Mouse (Mus musculus): ENCODE results near the gene Casp3. TPM values are rescaled to one million over a fixed set of nuclear protein-coding genes. Genes with fewer than 3 reads are reported as not detected.
A peak's percentile ranks its signal among the peaks of the same experiment; 100 is the strongest.
"Not testable (repeated sequence)": the region's sequence is repeated elsewhere in the genome, so short reads cannot be mapped to it uniquely, and the experiment has no call there.

Casp3 gene
- polyA plus RNA-seq (2016; fragmentation: Nextera tagmentation; extraction: Ambion mirVana) = 168 and 188 TPM in 2 replicates

GRCm38 (mm10) chr8:46616879-46617689 is at the start of gene Casp3, which contains the start of gene Primpol:
Casp3 (plus strand) TSS chr8:46617291.
Primpol (minus strand) TSS chr8:46617212.
- 0% methylated on average over 51 of the region's 54 CpGs for WGBS
- Histone ChIP-seq H3K27ac (peak within 1 kb of the TSS; percentile 92), H3K4me1 (peaks cover 16% of the 10 kb centered on the region), H3K9ac (peak within 1 kb of the TSS; percentile 91), H3K27me3 (no peaks in the 10 kb centered on the region), H3K36me3 (no peaks in the 10 kb centered on the region), H3K9me3 (replicated peaks) (no peaks in the 10 kb centered on the region), H3K4me3 (peak within 1 kb of the TSS; percentile 75), H3K4me2 (replicated peaks) (peak within 1 kb of the TSS; percentile 80)
- peak; percentile 98 for ATAC-seq (ENCODE audit: low FRiP score)

- Histone ChIP-seq H3K4me1 (no peaks in the 10 kb centered on the region), H3K4me2 (replicated peaks) (no peak overlapping the region), H3K9me3 (replicated peaks) (no peaks in the 10 kb centered on the region), H3K9ac (no peak overlapping the region), H3K36me3 (peaks cover 18% of the 10 kb centered on the region), H3K4me3 (no peak overlapping the region), H3K27me3 (no peaks in the 10 kb centered on the region), H3K27ac (no peak overlapping the region)
- 91% methylated on average over 8 of the region's 8 CpGs for WGBS
- ATAC-seq (ENCODE audit: low FRiP score) = no peak
Observed at GRCm38 (mm10) chr8:46567946-46568345, 49.1 kb upstream of the Casp3 start.

GRCm38 (mm10) chr8:46568942-46569341 is 48.1 kb upstream of the Casp3 start:
- Histone ChIP-seq H3K27me3 (no peaks in the 10 kb centered on the region), H3K4me2 (replicated peaks) (no peak overlapping the region), H3K4me1 (no peaks in the 10 kb centered on the region), H3K9ac (no peak overlapping the region), H3K4me3 (no peak overlapping the region), H3K9me3 (replicated peaks) (no peaks in the 10 kb centered on the region), H3K27ac (no peak overlapping the region), H3K36me3 (peaks cover 20% of the 10 kb centered on the region)
- no peak for ATAC-seq (ENCODE audit: low FRiP score)
- WGBS = 82% methylated on average over 2 of the region's 2 CpGs

- no peaks in the 10 kb centered on the region for H3K4me1 ChIP-seq
- no peak overlapping the region for H3K4me3 ChIP-seq
- H3K9ac ChIP-seq = no peak overlapping the region
- H3K4me2 ChIP-seq (replicated peaks) = no peak overlapping the region
- H3K27me3 ChIP-seq = no peaks in the 10 kb centered on the region
- no peak for ATAC-seq (ENCODE audit: low FRiP score)
- peaks cover 27% of the 10 kb centered on the region for H3K36me3 ChIP-seq
- H3K9me3 ChIP-seq (replicated peaks) = no peaks in the 10 kb centered on the region
- 93% methylated on average over 19 of the region's 19 CpGs for WGBS
- no peak overlapping the region for H3K27ac ChIP-seq
Observed at GRCm38 (mm10) chr8:46569659-46570441, 47.2 kb upstream of the Casp3 start.

GRCm38 (mm10) chr8:46570673-46571072 is 46.4 kb upstream of the Casp3 start:
- H3K9ac ChIP-seq = no peak overlapping the region
- no peaks in the 10 kb centered on the region for H3K9me3 ChIP-seq (replicated peaks)
- no peak overlapping the region for H3K4me3 ChIP-seq
- 93% methylated on average over 10 of the region's 14 CpGs for WGBS
- no peaks in the 10 kb centered on the region for H3K4me1 ChIP-seq
- H3K4me2 ChIP-seq (replicated peaks) = no peak overlapping the region
- no peaks in the 10 kb centered on the region for H3K27me3 ChIP-seq
- no peak overlapping the region for H3K27ac ChIP-seq
- no peak for ATAC-seq (ENCODE audit: low FRiP score)
- peaks cover 22% of the 10 kb centered on the region for H3K36me3 ChIP-seq

- 87% methylated on average over 2 of the region's 2 CpGs for WGBS
- Histone ChIP-seq H3K4me1 (no peaks in the 10 kb centered on the region), H3K4me2 (replicated peaks) (no peak overlapping the region), H3K9ac (no peak overlapping the region), H3K9me3 (replicated peaks) (no peaks in the 10 kb centered on the region), H3K4me3 (no peak overlapping the region), H3K27ac (no peak overlapping the region), H3K36me3 (peaks cover 41% of the 10 kb centered on the region), H3K27me3 (no peaks in the 10 kb centered on the region)
- ATAC-seq (ENCODE audit: low FRiP score) = no peak
Observed at GRCm38 (mm10) chr8:46573446-46573845, 43.6 kb upstream of the Casp3 start.

- no peak overlapping the region for H3K4me3 ChIP-seq
- H3K36me3 ChIP-seq = peaks cover 46% of the 10 kb centered on the region
- WGBS = 89% methylated on average over 2 of the region's 2 CpGs
- no peaks in the 10 kb centered on the region for H3K27me3 ChIP-seq
- H3K4me1 ChIP-seq = no peaks in the 10 kb centered on the region
- H3K4me2 ChIP-seq (replicated peaks) = no peak overlapping the region
- no peak overlapping the region for H3K27ac ChIP-seq
- H3K9ac ChIP-seq = no peak overlapping the region
- no peaks in the 10 kb centered on the region for H3K9me3 ChIP-seq (replicated peaks)
- no peak for ATAC-seq (ENCODE audit: low FRiP score)
Observed at GRCm38 (mm10) chr8:46573964-46574363, 43.1 kb upstream of the Casp3 start.

- Histone ChIP-seq H3K27ac (no peak overlapping the region), H3K27me3 (no peaks in the 10 kb centered on the region), H3K4me3 (no peak overlapping the region), H3K9me3 (replicated peaks) (no peaks in the 10 kb centered on the region), H3K36me3 (peaks cover 44% of the 10 kb centered on the region), H3K4me2 (replicated peaks) (no peak overlapping the region), H3K4me1 (no peaks in the 10 kb centered on the region), H3K9ac (no peak overlapping the region)
- no peak for ATAC-seq (ENCODE audit: low FRiP score)
- 95% methylated on average over 9 of the region's 9 CpGs for WGBS
Observed at GRCm38 (mm10) chr8:46578794-46579193, 38.3 kb upstream of the Casp3 start.

GRCm38 (mm10) chr8:46584328-46584727 is 32.8 kb upstream of the Casp3 start:
- not testable (repeated sequence) for H3K36me3 ChIP-seq; H3K9me3 ChIP-seq (replicated peaks); H3K9ac ChIP-seq; H3K4me1 ChIP-seq; ATAC-seq (ENCODE audit: low FRiP score); H3K27me3 ChIP-seq; H3K4me3 ChIP-seq; H3K4me2 ChIP-seq (replicated peaks); H3K27ac ChIP-seq
- 43% methylated on average over 4 of the region's 4 CpGs for WGBS

- ATAC-seq (ENCODE audit: low FRiP score) = no peak
- Histone ChIP-seq H3K27me3 (no peaks in the 10 kb centered on the region), H3K27ac (no peak overlapping the region), H3K36me3 (peaks cover 6% of the 10 kb centered on the region; the same call in 1 of the 2 replicates), H3K4me1 (no peaks in the 10 kb centered on the region), H3K4me3 (no peak overlapping the region), H3K9ac (no peak overlapping the region), H3K4me2 (replicated peaks) (no peak overlapping the region), H3K9me3 (replicated peaks) (no peaks in the 10 kb centered on the region)
- WGBS = 81% methylated on average over 3 of the region's 3 CpGs
Observed at GRCm38 (mm10) chr8:46585576-46585975, 31.5 kb upstream of the Casp3 start.

GRCm38 (mm10) chr8:46587911-46588310 is 29.2 kb upstream of the Casp3 start:
- H3K4me3 ChIP-seq = no peak overlapping the region
- no peak overlapping the region for H3K9ac ChIP-seq
- no peaks in the 10 kb centered on the region for H3K27me3 ChIP-seq
- no peak overlapping the region for H3K4me2 ChIP-seq (replicated peaks)
- no peak overlapping the region for H3K27ac ChIP-seq
- ATAC-seq (ENCODE audit: low FRiP score) = no peak
- H3K9me3 ChIP-seq (replicated peaks) = no peaks in the 10 kb centered on the region
- H3K36me3 ChIP-seq = peaks cover 6% of the 10 kb centered on the region; the same call in 1 of the 2 replicates
- H3K4me1 ChIP-seq = no peaks in the 10 kb centered on the region
- WGBS = 93% methylated on average over 5 of the region's 5 CpGs

- Histone ChIP-seq H3K27ac (no peak overlapping the region), H3K36me3 (peaks cover 6% of the 10 kb centered on the region; the same call in 1 of the 2 replicates), H3K9ac (no peak overlapping the region), H3K4me2 (replicated peaks) (no peak overlapping the region), H3K4me3 (no peak overlapping the region), H3K4me1 (no peaks in the 10 kb centered on the region), H3K27me3 (no peaks in the 10 kb centered on the region), H3K9me3 (replicated peaks) (no peaks in the 10 kb centered on the region)
- no peak for ATAC-seq (ENCODE audit: low FRiP score)
- WGBS = 100% methylated on average over 2 of the region's 2 CpGs
Observed at GRCm38 (mm10) chr8:46588663-46589062, 28.4 kb upstream of the Casp3 start.

Measured in hindbrain, embryonic 12.5 days (tissue).